Mouse (Mus musculus): ENCODE measurements at regions not wholly inside any gene's neighbourhood (a gene's known extent, or its start where the extent isn't known, plus 50 kb on each side); places are given as distances from the start of the nearest gene placed in this dataset.

DNA sequence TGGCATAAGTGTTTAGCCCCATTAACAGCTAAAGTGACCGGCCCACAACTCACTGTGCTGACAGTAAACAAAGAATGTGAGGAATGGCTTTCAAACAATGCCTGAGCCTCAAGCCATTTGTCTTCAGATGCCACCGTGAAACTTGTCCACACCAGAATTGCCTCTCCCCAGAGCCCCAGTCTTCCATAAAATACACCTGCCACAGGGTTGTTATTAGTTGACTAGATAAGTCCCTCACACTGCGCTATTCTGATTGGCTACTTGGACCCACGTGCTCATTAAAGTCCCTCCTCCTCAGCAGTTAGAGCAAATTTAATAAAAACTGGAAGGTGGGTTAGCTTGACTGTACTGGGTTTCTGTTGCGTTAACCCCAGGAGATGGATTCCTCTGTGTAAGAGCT lies 167.7 kb upstream of the Otx2 start:
- Histone ChIP-seq H3K36me3 (no peaks in the 10 kb centered on the region), H3K4me1 (no peaks in the 10 kb centered on the region), H3K27ac (replicated peaks) (no peak overlapping the region), H3K4me3 (no peak overlapping the region), H3K4me2 (replicated peaks) (no peak overlapping the region), H3K9me3 (no peaks in the 10 kb centered on the region), H3K27me3 (no peaks in the 10 kb centered on the region), H3K9ac (replicated peaks) (no peak overlapping the region)
- no peak for ATAC-seq (ENCODE audit: low FRiP score, low read depth)
- WGBS: 64% methylated on average over 5 of the region's 5 CpGs

DNA sequence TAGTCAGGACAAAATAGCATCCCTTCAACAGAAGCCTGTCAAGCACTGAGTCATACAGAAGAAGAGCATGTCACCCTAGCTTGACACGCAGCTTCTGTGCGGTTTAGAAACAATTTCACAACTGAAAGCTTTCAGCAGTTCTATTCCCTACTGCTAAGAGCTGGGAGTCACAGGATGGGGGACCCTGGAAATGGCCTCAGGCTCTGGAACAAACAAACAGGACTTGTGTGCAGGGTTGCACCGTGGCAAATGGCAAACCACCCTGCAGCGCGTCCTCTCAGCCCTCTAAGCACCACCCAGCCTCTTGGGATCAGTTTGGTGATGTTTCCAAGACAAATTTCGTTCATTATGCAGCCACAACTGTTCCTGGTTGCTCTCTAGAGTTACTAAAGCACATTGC lies 163.6 kb upstream of the Otx2 start:
- Histone ChIP-seq H3K9ac (replicated peaks) (no peak overlapping the region), H3K4me1 (no peaks in the 10 kb centered on the region), H3K36me3 (no peaks in the 10 kb centered on the region), H3K27ac (replicated peaks) (no peak overlapping the region), H3K9me3 (no peaks in the 10 kb centered on the region), H3K27me3 (no peaks in the 10 kb centered on the region), H3K4me3 (no peak overlapping the region), H3K4me2 (replicated peaks) (no peak overlapping the region)
- no peak for ATAC-seq (ENCODE audit: low FRiP score, low read depth)
- WGBS: 77% methylated on average over 6 of the region's 6 CpGs

DNA sequence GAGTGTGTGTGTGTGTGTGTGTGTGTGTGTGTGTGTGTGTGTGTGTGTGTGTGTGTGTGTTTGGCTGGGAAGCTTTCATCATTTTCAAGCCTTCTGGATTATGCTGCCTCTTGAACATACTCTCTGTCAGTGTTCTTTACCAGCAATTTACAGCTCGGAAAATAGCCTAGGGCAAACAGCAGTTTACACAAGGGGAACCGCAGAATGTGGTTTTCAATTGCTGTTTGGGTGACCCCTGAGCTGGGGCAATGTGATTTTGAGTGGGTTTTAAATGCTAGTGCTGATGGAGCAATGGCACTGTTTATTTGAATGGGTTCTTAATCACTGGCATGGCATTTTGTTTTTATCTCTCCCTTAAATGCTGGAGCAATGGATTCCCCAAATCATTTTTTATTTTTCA lies 162.5 kb upstream of the Otx2 start:
- 50% methylated on average over 2 of the region's 2 CpGs for WGBS
- Histone ChIP-seq H3K4me3 (no peak overlapping the region), H3K4me1 (no peaks in the 10 kb centered on the region), H3K4me2 (replicated peaks) (no peak overlapping the region), H3K9ac (replicated peaks) (no peak overlapping the region), H3K27me3 (no peaks in the 10 kb centered on the region), H3K9me3 (no peaks in the 10 kb centered on the region), H3K36me3 (no peaks in the 10 kb centered on the region), H3K27ac (replicated peaks) (no peak overlapping the region)
- ATAC-seq (ENCODE audit: low FRiP score, low read depth): no peak

DNA sequence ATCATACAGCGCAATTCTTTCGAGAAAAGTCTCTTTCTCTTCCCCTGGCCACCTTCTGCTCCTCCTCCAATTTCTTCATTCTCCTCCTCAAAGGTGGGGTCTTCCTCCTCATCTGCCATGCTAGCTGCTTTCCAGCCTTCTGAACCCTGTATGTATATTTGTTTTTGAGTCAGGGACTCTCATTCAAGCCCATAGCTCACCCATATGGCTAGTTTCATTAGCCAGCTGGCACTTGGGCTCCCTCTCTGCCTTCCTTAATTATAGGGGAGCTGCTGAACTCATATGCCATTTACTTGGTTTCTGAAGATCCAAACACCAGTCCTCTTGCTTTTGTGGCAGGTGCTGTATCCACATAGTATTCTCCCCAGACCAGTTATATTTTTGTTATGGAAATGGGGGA lies 160.8 kb upstream of the Otx2 start:
- H3K4me2 ChIP-seq (replicated peaks): no peak overlapping the region
- H3K4me1 ChIP-seq: no peaks in the 10 kb centered on the region
- H3K4me3 ChIP-seq: no peak overlapping the region
- no peak overlapping the region for H3K27ac ChIP-seq (replicated peaks)
- 94% methylated on average over 2 of the region's 2 CpGs for WGBS
- H3K36me3 ChIP-seq: peaks cover 4% of the 10 kb centered on the region; the same call in 1 of the 2 replicates
- no peak for ATAC-seq (ENCODE audit: low FRiP score, low read depth)
- H3K9me3 ChIP-seq: no peaks in the 10 kb centered on the region
- H3K9ac ChIP-seq (replicated peaks): no peak overlapping the region
- no peaks in the 10 kb centered on the region for H3K27me3 ChIP-seq

DNA sequence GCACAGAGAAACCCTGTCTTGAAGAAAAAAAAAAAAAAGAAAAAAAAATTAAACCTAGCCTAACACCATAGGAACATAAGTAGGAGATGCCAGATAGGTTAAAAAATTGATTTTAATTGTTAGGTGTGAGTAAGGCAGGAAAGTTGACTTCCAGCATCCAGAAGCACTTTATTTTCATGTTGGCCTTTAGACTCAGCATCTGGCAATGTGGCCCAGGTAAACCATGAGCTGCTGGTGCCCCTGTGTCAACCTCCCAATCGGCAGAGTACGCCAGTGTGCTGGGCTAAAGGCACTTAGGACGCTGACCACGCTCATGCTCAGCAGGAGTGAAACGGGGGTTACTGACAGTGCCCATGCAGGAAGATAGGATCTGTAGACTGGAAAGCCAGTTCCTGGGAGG lies 152.8 kb upstream of the Otx2 start:
- no peaks in the 10 kb centered on the region for H3K9me3 ChIP-seq
- H3K4me1 ChIP-seq: peaks cover 3% of the 10 kb centered on the region; the same call in 1 of the 2 replicates
- H3K4me2 ChIP-seq (replicated peaks): no peak overlapping the region
- peaks cover 4% of the 10 kb centered on the region; the same call in 1 of the 2 replicates for H3K36me3 ChIP-seq
- ATAC-seq (ENCODE audit: low FRiP score, low read depth): no peak
- H3K27me3 ChIP-seq: no peaks in the 10 kb centered on the region
- 68% methylated on average over 5 of the region's 5 CpGs for WGBS
- no peak overlapping the region for H3K4me3 ChIP-seq
- no peak overlapping the region for H3K27ac ChIP-seq (replicated peaks)
- no peak overlapping the region for H3K9ac ChIP-seq (replicated peaks)

DNA sequence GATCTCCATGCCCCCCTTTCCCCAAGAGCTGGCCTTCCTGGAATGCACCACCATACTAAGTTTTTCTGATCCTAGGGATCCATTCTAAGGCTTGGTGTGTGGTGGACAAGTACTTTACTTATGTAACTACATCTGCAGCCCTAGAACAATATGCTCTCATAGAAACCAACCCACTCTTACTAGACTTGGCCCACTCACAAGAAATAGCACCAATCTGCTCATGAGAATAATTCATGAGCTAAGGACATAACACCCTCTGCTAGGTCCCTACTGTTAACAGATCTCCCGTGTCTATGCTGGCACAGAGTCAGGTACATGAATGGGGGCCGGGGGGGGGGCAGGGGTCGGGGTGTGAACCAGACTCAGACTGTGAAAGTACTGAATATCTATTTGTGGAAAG lies 150.8 kb upstream of the Otx2 start:
- Histone ChIP-seq H3K4me1 (peaks cover 3% of the 10 kb centered on the region; the same call in 1 of the 2 replicates), H3K4me2 (replicated peaks) (no peak overlapping the region), H3K27ac (replicated peaks) (no peak overlapping the region), H3K9ac (replicated peaks) (no peak overlapping the region), H3K9me3 (no peaks in the 10 kb centered on the region), H3K4me3 (no peak overlapping the region), H3K36me3 (no peaks in the 10 kb centered on the region), H3K27me3 (peaks cover 5% of the 10 kb centered on the region; the same call in 1 of the 2 replicates)
- no peak for ATAC-seq (ENCODE audit: low FRiP score, low read depth)
- 81% methylated on average over 3 of the region's 3 CpGs for WGBS

DNA sequence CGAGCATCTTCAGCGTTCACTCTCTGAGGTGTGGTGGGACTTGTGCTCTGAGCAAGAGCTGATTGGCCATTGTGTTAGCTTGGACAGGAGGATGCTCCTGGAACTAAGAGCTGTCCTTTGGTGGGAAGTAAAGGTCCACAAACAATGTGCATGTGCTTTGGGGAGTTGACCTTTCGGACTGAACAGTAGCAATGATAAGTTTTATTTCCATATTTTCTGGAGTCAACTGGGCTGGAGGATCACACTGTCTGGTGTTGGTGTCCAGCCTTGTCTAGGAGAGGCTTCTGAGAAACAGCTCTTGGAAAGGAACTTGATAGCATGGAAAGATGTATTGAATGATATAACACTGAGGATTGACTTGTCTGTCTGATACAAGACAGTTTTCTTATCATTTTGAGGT lies 142.3 kb upstream of the Otx2 start:
- WGBS: 59% methylated on average over 3 of the region's 3 CpGs

DNA sequence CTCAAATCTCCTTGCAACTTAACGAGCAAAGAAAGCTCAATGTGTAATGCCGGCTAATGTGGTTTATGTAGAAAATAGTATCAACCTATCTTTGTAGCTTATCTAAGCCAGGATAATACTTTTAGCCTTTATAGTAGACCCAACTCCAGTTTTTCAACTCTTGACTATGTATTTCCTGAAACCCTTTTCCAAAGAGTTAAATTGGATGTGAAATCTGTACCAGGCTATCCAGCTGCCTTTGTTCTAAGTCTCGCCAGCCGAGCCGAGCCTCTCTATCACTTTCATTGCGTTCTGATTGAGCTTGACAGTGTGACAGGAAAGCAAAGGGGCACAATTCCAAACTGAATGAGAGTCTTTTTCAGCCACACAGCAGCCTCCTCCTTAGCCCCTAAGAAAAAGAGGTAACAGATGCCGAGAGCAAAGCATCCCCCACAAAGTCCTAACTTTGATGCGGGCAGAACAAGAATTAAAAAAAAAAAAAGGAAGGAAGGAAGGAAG lies 141.7 kb upstream of the Otx2 start:
- peaks cover 9% of the 10 kb centered on the region; the same call in 1 of the 2 replicates for H3K27me3 ChIP-seq
- H3K4me2 ChIP-seq (replicated peaks): peak overlapping the region; percentile 13; the same call in 1 of the 2 replicates
- 12% methylated on average over 8 of the region's 8 CpGs for WGBS

More for the DNA sequence above, 142.3 kb upstream of the Otx2 start:
- Histone ChIP-seq H3K4me2 (replicated peaks) (no peak overlapping the region), H3K4me1 (peaks cover 29% of the 10 kb centered on the region), H3K9ac (replicated peaks) (no peak overlapping the region), H3K36me3 (no peaks in the 10 kb centered on the region), H3K4me3 (no peak overlapping the region), H3K9me3 (no peaks in the 10 kb centered on the region), H3K27ac (replicated peaks) (peak overlapping the region; percentile 66), H3K27me3 (peaks cover 9% of the 10 kb centered on the region; the same call in 1 of the 2 replicates)
- no peak for ATAC-seq (ENCODE audit: low FRiP score, low read depth)

DNA sequence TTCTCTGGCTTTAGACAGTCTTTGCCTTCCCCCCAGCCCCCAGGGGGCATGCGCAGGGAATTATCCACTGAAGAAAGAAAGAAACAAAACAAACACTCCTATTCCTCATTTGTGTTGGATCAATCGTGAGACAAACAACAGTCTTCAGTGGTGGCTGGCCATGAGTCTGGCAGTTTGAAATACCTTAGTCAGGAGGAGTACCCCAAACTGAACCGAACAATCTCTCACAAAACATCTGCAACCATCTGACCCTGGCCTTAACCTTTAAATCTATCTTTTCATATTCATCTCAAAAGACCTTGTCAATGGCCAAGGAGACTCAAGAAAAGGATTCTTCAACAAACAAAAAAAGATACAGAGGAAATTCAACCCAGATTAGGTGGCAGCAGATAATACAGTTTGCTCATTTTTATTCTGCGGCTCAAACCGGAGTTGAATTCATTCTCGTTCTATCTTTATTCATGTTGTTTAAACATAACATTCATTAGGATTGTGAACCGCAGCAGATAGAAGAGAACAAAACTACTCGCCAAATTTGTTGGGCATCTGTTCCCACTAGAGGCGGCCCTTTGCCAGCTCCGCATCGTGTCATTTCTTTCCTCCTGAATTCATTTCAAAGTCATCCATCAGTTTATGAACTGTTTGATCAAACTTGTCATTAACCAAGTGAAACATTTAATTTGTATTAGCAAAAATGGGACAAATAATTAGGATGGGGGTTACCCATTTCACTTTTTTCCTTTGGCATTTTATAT lies 139.3 kb upstream of the Otx2 start:
- Histone ChIP-seq H3K27ac (replicated peaks) (peak overlapping the region; percentile 56), H3K4me1 (peaks cover 31% of the 10 kb centered on the region), H3K9ac (replicated peaks) (no peak overlapping the region), H3K27me3 (no peaks in the 10 kb centered on the region), H3K4me3 (no peak overlapping the region), H3K4me2 (replicated peaks) (no peak overlapping the region), H3K36me3 (no peaks in the 10 kb centered on the region), H3K9me3 (no peaks in the 10 kb centered on the region)
- 14% methylated on average over 11 of the region's 11 CpGs for WGBS
- peak; percentile 68 for ATAC-seq (ENCODE audit: low FRiP score, low read depth)

More for the DNA sequence above, 141.7 kb upstream of the Otx2 start:
- Histone ChIP-seq H3K36me3 (no peaks in the 10 kb centered on the region), H3K4me1 (peaks cover 29% of the 10 kb centered on the region), H3K9me3 (no peaks in the 10 kb centered on the region), H3K9ac (replicated peaks) (no peak overlapping the region), H3K4me3 (no peak overlapping the region), H3K27ac (replicated peaks) (peak overlapping the region; percentile 74)
- peak; percentile 73; the same call in 1 of the 2 replicates for ATAC-seq (ENCODE audit: low FRiP score, low read depth)

DNA sequence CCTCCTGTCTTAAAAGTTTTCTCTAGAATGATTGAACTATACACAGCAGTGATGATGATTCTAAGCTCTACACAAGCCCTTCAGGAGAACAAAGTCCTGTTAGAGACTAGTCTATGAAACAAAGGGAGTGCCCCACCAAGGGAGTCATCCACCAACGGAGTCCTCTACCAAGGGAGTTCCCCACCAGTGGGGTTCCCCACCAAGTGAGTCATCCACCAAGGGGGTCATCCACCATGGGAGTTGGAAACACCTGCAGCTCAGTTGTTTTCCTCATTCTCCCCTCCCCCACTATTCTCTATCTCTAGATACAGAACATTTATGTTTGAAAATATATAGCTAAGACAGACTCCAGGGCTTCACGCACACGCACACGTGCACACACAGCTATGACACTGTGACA lies 130.5 kb upstream of the Otx2 start:
- H3K27ac ChIP-seq (replicated peaks): no peak overlapping the region
- H3K4me2 ChIP-seq (replicated peaks): no peak overlapping the region
- ATAC-seq (ENCODE audit: low FRiP score, low read depth): no peak
- H3K36me3 ChIP-seq: no peaks in the 10 kb centered on the region
- no peak overlapping the region for H3K4me3 ChIP-seq
- no peak overlapping the region for H3K9ac ChIP-seq (replicated peaks)
- no peaks in the 10 kb centered on the region for H3K27me3 ChIP-seq
- H3K4me1 ChIP-seq: peaks cover 28% of the 10 kb centered on the region
- WGBS: 90% methylated on average over 4 of the region's 4 CpGs
- no peaks in the 10 kb centered on the region for H3K9me3 ChIP-seq

DNA sequence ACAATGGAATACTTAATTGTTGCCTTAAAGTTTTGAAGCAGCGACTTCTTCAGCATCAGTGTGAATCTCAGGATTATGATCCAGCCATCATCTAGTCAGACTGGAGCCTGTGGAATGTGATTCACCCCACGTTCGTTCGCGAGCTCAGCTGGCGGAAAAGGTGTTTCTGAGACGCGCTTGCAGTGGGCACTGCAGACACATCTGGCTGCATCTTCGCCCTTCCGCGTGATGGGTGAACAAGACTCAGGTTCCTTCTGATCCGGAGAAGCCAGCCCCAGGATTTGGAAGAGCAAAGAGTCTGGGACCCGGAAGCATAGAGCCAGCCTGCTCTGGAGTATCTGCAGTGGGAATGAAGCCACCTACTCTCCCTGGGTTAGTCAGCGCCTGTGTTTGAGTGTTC lies 127.7 kb upstream of the Otx2 start:
- 26% methylated on average over 14 of the region's 14 CpGs for WGBS
- Histone ChIP-seq H3K4me2 (replicated peaks) (peak overlapping the region; percentile 35), H3K4me3 (no peak overlapping the region), H3K27me3 (peaks cover 5% of the 10 kb centered on the region; the same call in 1 of the 2 replicates), H3K9me3 (no peaks in the 10 kb centered on the region), H3K9ac (replicated peaks) (no peak overlapping the region), H3K27ac (replicated peaks) (peak overlapping the region; percentile 25; the same call in 1 of the 2 replicates), H3K4me1 (peaks cover 27% of the 10 kb centered on the region), H3K36me3 (no peaks in the 10 kb centered on the region)
- peak; percentile 51; the same call in 1 of the 2 replicates for ATAC-seq (ENCODE audit: low FRiP score, low read depth)

DNA sequence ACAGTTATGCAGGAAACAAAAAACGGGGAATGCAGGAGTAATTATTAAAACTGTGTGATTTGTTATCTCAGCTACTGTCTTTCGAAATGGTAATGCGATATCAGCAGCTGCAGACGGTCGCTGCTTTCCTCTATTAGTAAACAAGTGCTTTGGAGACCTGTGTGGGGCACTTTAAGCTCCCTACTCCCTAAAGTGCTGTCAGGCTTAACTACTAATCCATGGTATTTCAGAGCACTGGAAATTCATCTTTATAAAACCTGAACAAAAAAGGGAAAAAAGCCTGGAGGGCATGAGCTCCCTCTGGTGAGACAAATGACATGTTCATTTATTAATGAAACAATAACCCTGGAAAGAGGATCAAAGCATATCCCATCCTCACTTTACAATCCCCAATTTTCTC lies 127.2 kb upstream of the Otx2 start:
- Histone ChIP-seq H3K9me3 (no peaks in the 10 kb centered on the region), H3K4me3 (no peak overlapping the region), H3K4me1 (peaks cover 27% of the 10 kb centered on the region), H3K9ac (replicated peaks) (no peak overlapping the region), H3K27me3 (peaks cover 5% of the 10 kb centered on the region; the same call in 1 of the 2 replicates), H3K4me2 (replicated peaks) (peak overlapping the region; percentile 35), H3K36me3 (no peaks in the 10 kb centered on the region), H3K27ac (replicated peaks) (no peak overlapping the region; the same call in 1 of the 2 replicates)
- WGBS: 15% methylated on average over 5 of the region's 5 CpGs
- ATAC-seq (ENCODE audit: low FRiP score, low read depth): no peak
